ENCODE assay signal across 8 mouse cellular contexts in the genomic region with DNA sequence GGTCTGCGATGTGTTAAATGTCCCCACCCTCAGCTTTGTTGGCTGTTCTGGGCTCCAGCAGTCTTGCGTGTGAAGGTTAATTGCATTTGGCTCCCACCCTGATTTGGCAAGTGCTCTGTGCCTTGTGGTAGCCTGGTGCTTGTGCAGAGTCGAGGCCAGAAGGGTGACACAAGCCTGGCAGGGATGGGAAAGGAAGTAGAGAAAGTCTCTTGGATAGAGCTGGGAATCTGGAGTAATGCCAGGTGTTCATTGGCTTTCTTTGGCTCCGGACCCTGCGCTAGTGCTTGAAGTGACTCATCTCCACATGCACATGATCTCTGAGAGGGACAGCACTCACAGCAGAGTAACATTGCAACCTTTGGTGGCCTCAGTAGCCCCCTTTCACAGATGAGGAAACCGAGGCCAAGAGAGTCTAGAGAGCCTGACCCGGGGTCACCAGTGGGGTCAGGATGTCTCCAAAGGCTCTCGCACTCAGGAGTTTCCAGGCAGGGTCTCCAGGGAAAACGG.
DNase-seq lines count a peak whose midpoint lies in the region; ATAC-seq and TF ChIP-seq lines count a peak whose summit lies in the region.

No protein-coding gene starts in this region.

- H3K27ac ChIP-seq in bone marrow macrophage, adult 2 months (ENCODE audit: insufficient read depth, low read depth, low read length), result no peak overlapping the region
- H3K27ac ChIP-seq in forebrain, embryonic 12.5 days, result no peak overlapping the region
- no peak overlapping the region for H3K27ac ChIP-seq in heart, embryonic 15.5 days
- H3K27ac ChIP-seq in midbrain, embryonic 10.5 days (replicated peaks), result peak overlapping the region; percentile 87

- ATAC-seq in forebrain, embryonic 12.5 days (ENCODE audit: low FRiP score), result peak; percentile 45; the same call in 1 of the 2 replicates
- ATAC-seq in heart, embryonic 15.5 days (replicated peaks; ENCODE audit: insufficient number of reproducible peaks, insufficient read depth, low FRiP score, low read depth), result no peak

- peaks cover 5% of the 10 kb centered on the region for H3K4me1 ChIP-seq in bone marrow macrophage, adult 2 months (ENCODE audit: control insufficient read depth, insufficient read depth, low read length)
- peaks cover 11% of the 10 kb centered on the region for H3K4me1 ChIP-seq in forebrain, embryonic 12.5 days
- H3K4me1 ChIP-seq in heart, embryonic 15.5 days (replicated peaks), result peaks cover 14% of the 10 kb centered on the region
- peaks cover 16% of the 10 kb centered on the region for H3K4me1 ChIP-seq in midbrain, embryonic 10.5 days

- H3K9ac ChIP-seq in forebrain, embryonic 12.5 days, result peak overlapping the region; percentile 69
- H3K9ac ChIP-seq in heart, embryonic 15.5 days, result peak overlapping the region; percentile 47

- TF ChIP-seq POLR2A in bone marrow macrophage, adult 2 months (IDR thresholded peaks at IDR 0.05; ENCODE audit: borderline replicate concordance, low read depth, low read length), result no peak

- H3K9me3 ChIP-seq in forebrain, embryonic 12.5 days, result no peaks in the 10 kb centered on the region
- H3K9me3 ChIP-seq in heart, embryonic 15.5 days (replicated peaks), result no peaks in the 10 kb centered on the region
- no peaks in the 10 kb centered on the region for H3K9me3 ChIP-seq in midbrain, embryonic 10.5 days (replicated peaks)

- 50% methylated on average over 9 of the region's 9 CpGs for WGBS in forebrain, embryonic 12.5 days
- WGBS in heart, embryonic 15.5 days, result 32% methylated on average over 9 of the region's 9 CpGs
- WGBS in midbrain, embryonic 10.5 days, result 55% methylated on average over 9 of the region's 9 CpGs

- DNase-seq in ES-CJ7 (ENCODE audit: low read depth, low spot score), result peak; percentile 27
- DNase-seq in layer of hippocampus, postnatal 14 days (ENCODE audit: low spot score in 2 of 2), result peak; percentile 29 to 75
- DNase-seq in midbrain, embryonic 10.5 days (ENCODE audit: low spot score), result no peak
- DNase-seq in thymus, postnatal 36 days, result no peak
- DNase-seq in thymus, postnatal 14 days, result no peak

- peak overlapping the region; percentile 45 for H3K4me3 ChIP-seq in bone marrow macrophage, adult 2 months (ENCODE audit: insufficient read depth, low read length)
- H3K4me3 ChIP-seq in forebrain, embryonic 12.5 days (replicated peaks), result peak overlapping the region; percentile 51
- peak overlapping the region; percentile 51 for H3K4me3 ChIP-seq in heart, embryonic 15.5 days
- H3K4me3 ChIP-seq in midbrain, embryonic 10.5 days, result peak overlapping the region; percentile 67

- H3K27me3 ChIP-seq in forebrain, embryonic 12.5 days, result peaks cover 5% of the 10 kb centered on the region; the same call in 1 of the 2 replicates
- H3K27me3 ChIP-seq in heart, embryonic 15.5 days, result 0 out of 2 replicates have a peak, but pooled peaks cover 11% of the 10 kb centered on the region
- H3K27me3 ChIP-seq in midbrain, embryonic 10.5 days (ENCODE audit: low read depth, poor library complexity, severe bottlenecking), result peaks cover 14% of the 10 kb centered on the region

- TF ChIP-seq CTCF in bone marrow macrophage, adult 2 months (IDR thresholded peaks at IDR 0.05; ENCODE audit: low read depth, low read length), result no peak

- no peaks in the 10 kb centered on the region for H3K36me3 ChIP-seq in forebrain, embryonic 12.5 days (replicated peaks)
- no peaks in the 10 kb centered on the region for H3K36me3 ChIP-seq in heart, embryonic 15.5 days
- no peaks in the 10 kb centered on the region for H3K36me3 ChIP-seq in midbrain, embryonic 10.5 days

- peak overlapping the region; percentile 86 for H3K4me2 ChIP-seq in forebrain, embryonic 12.5 days
- peak overlapping the region; percentile 92 for H3K4me2 ChIP-seq in heart, embryonic 15.5 days

Comparison
In these comparisons a context has a peak if more than half of its experiments do, and no peak if none do; other contexts are left out.
1. DNase-seq: peak in ES-CJ7 (single experiment) and layer of hippocampus, postnatal 14 days (2 of 2); none in midbrain, embryonic 10.5 days (single experiment), thymus, postnatal 36 days (0 of 2) and thymus, postnatal 14 days (single experiment).
2. Peak in every context shown above with its lines, with median percentiles within 50 percentile points of each other: H3K4me3 ChIP-seq.